Mouse (Mus musculus): ENCODE data around the gene Wdr25. TPM values are rescaled to one million over a fixed set of nuclear protein-coding genes. Genes with fewer than 3 reads are reported as not detected.

Gene Wdr25
- polyA plus RNA-seq, 1 experiment, result 0.57 TPM

- Histone ChIP-seq H3K4me1 (ENCODE audit: control insufficient read depth) (no peaks in the 10 kb centered on the region), H3K36me3 (ENCODE audit: control insufficient read depth) (no peaks in the 10 kb centered on the region), H3K4me3 (replicated peaks) (no peak overlapping the region), H3K27me3 (ENCODE audit: control insufficient read depth) (no peaks in the 10 kb centered on the region), H3K9me3 (ENCODE audit: control insufficient read depth, low read length) (no peaks in the 10 kb centered on the region)
- TF ChIP-seq TAL1 (IDR thresholded peaks at IDR 0.05; ENCODE audit: low read length) (no peak), GATA1 (IDR thresholded peaks at IDR 0.05; ENCODE audit: low read length) (no peak)
These were observed 89.2 kb downstream of the Wdr25 start for GRCm38 (mm10) chr12:108982684-108982960.

- no peak for TF ChIP-seq TAL1 (IDR thresholded peaks at IDR 0.05; ENCODE audit: low read length)
- no peak for TF ChIP-seq GATA1 (IDR thresholded peaks at IDR 0.05; ENCODE audit: low read length)
- H3K4me3 ChIP-seq (replicated peaks), result no peak overlapping the region
- no peaks in the 10 kb centered on the region for H3K4me1 ChIP-seq (ENCODE audit: control insufficient read depth)
- H3K27me3 ChIP-seq (ENCODE audit: control insufficient read depth), result no peaks in the 10 kb centered on the region
- H3K9me3 ChIP-seq (ENCODE audit: control insufficient read depth, low read length), result no peaks in the 10 kb centered on the region
- no peaks in the 10 kb centered on the region for H3K36me3 ChIP-seq (ENCODE audit: control insufficient read depth)
These were observed 90.1 kb downstream of the Wdr25 start for GRCm38 (mm10) chr12:108983496-108983895.

GRCm38 (mm10) chr12:108984471-108984870 is 91.0 kb downstream of the Wdr25 start:
- Histone ChIP-seq H3K4me1 (ENCODE audit: control insufficient read depth) (no peaks in the 10 kb centered on the region), H3K4me3 (replicated peaks) (no peak overlapping the region), H3K9me3 (ENCODE audit: control insufficient read depth, low read length) (no peaks in the 10 kb centered on the region), H3K27me3 (ENCODE audit: control insufficient read depth) (no peaks in the 10 kb centered on the region), H3K36me3 (ENCODE audit: control insufficient read depth) (no peaks in the 10 kb centered on the region)
- TF ChIP-seq TAL1 (IDR thresholded peaks at IDR 0.05; ENCODE audit: low read length) (no peak), GATA1 (IDR thresholded peaks at IDR 0.05; ENCODE audit: low read length) (no peak)

- Histone ChIP-seq H3K27me3 (ENCODE audit: control insufficient read depth) (no peaks in the 10 kb centered on the region), H3K4me1 (ENCODE audit: control insufficient read depth) (no peaks in the 10 kb centered on the region), H3K4me3 (replicated peaks) (no peak overlapping the region), H3K9me3 (ENCODE audit: control insufficient read depth, low read length) (no peaks in the 10 kb centered on the region), H3K36me3 (ENCODE audit: control insufficient read depth) (no peaks in the 10 kb centered on the region)
- no peak for TF ChIP-seq GATA1 (IDR thresholded peaks at IDR 0.05; ENCODE audit: low read length)
- no peak for TF ChIP-seq TAL1 (IDR thresholded peaks at IDR 0.05; ENCODE audit: low read length)
These were observed 91.6 kb downstream of the Wdr25 start for GRCm38 (mm10) chr12:108985025-108985424.

- no peak for TF ChIP-seq GATA1 (IDR thresholded peaks at IDR 0.05; ENCODE audit: low read length)
- TF ChIP-seq TAL1 (IDR thresholded peaks at IDR 0.05; ENCODE audit: low read length), result no peak
- no peaks in the 10 kb centered on the region for H3K36me3 ChIP-seq (ENCODE audit: control insufficient read depth)
- H3K4me3 ChIP-seq (replicated peaks), result no peak overlapping the region
- no peaks in the 10 kb centered on the region for H3K4me1 ChIP-seq (ENCODE audit: control insufficient read depth)
- H3K9me3 ChIP-seq (ENCODE audit: control insufficient read depth, low read length), result no peaks in the 10 kb centered on the region
- H3K27me3 ChIP-seq (ENCODE audit: control insufficient read depth), result no peaks in the 10 kb centered on the region
These were observed 94.0 kb downstream of the Wdr25 start for GRCm38 (mm10) chr12:108987448-108987847.

GRCm38 (mm10) chr12:108990425-108990824 is 97.0 kb downstream of the Wdr25 start:
- Histone ChIP-seq H3K9me3 (ENCODE audit: control insufficient read depth, low read length) (no peaks in the 10 kb centered on the region), H3K27me3 (ENCODE audit: control insufficient read depth) (no peaks in the 10 kb centered on the region), H3K4me1 (ENCODE audit: control insufficient read depth) (no peaks in the 10 kb centered on the region), H3K4me3 (replicated peaks) (no peak overlapping the region), H3K36me3 (ENCODE audit: control insufficient read depth) (no peaks in the 10 kb centered on the region)
- TF ChIP-seq GATA1 (IDR thresholded peaks at IDR 0.05; ENCODE audit: low read length) (no peak), TAL1 (IDR thresholded peaks at IDR 0.05; ENCODE audit: low read length) (no peak)

GRCm38 (mm10) chr12:108993046-108993445 is 99.6 kb downstream of the Wdr25 start:
- Histone ChIP-seq H3K9me3 (ENCODE audit: control insufficient read depth, low read length) (no peaks in the 10 kb centered on the region), H3K36me3 (ENCODE audit: control insufficient read depth) (no peaks in the 10 kb centered on the region), H3K27me3 (ENCODE audit: control insufficient read depth) (no peaks in the 10 kb centered on the region), H3K4me3 (replicated peaks) (no peak overlapping the region), H3K4me1 (ENCODE audit: control insufficient read depth) (no peaks in the 10 kb centered on the region)
- no peak for TF ChIP-seq TAL1 (IDR thresholded peaks at IDR 0.05; ENCODE audit: low read length)
- no peak for TF ChIP-seq GATA1 (IDR thresholded peaks at IDR 0.05; ENCODE audit: low read length)

- H3K4me1 ChIP-seq (ENCODE audit: control insufficient read depth), result no peaks in the 10 kb centered on the region
- H3K36me3 ChIP-seq (ENCODE audit: control insufficient read depth), result no peaks in the 10 kb centered on the region
- TF ChIP-seq TAL1 (IDR thresholded peaks at IDR 0.05; ENCODE audit: low read length) (no peak), GATA1 (IDR thresholded peaks at IDR 0.05; ENCODE audit: low read length) (no peak)
- H3K4me3 ChIP-seq (replicated peaks), result no peak overlapping the region
- no peaks in the 10 kb centered on the region for H3K27me3 ChIP-seq (ENCODE audit: control insufficient read depth)
- no peaks in the 10 kb centered on the region for H3K9me3 ChIP-seq (ENCODE audit: control insufficient read depth, low read length)
These were observed 101.1 kb downstream of the Wdr25 start for GRCm38 (mm10) chr12:108994436-108995031.

- TF ChIP-seq GATA1 (IDR thresholded peaks at IDR 0.05; ENCODE audit: low read length), result no peak
- no peak for TF ChIP-seq TAL1 (IDR thresholded peaks at IDR 0.05; ENCODE audit: low read length)
- no peaks in the 10 kb centered on the region for H3K27me3 ChIP-seq (ENCODE audit: control insufficient read depth)
- H3K36me3 ChIP-seq (ENCODE audit: control insufficient read depth), result no peaks in the 10 kb centered on the region
- no peaks in the 10 kb centered on the region for H3K4me1 ChIP-seq (ENCODE audit: control insufficient read depth)
- no peak overlapping the region for H3K4me3 ChIP-seq (replicated peaks)
- no peaks in the 10 kb centered on the region for H3K9me3 ChIP-seq (ENCODE audit: control insufficient read depth, low read length)
These were observed 102.7 kb downstream of the Wdr25 start for GRCm38 (mm10) chr12:108995976-108996636.

- H3K4me3 ChIP-seq (replicated peaks), result no peak overlapping the region
- TF ChIP-seq TAL1 (IDR thresholded peaks at IDR 0.05; ENCODE audit: low read length), result no peak
- no peak for TF ChIP-seq GATA1 (IDR thresholded peaks at IDR 0.05; ENCODE audit: low read length)
- no peaks in the 10 kb centered on the region for H3K36me3 ChIP-seq (ENCODE audit: control insufficient read depth)
- H3K27me3 ChIP-seq (ENCODE audit: control insufficient read depth), result no peaks in the 10 kb centered on the region
- no peaks in the 10 kb centered on the region for H3K9me3 ChIP-seq (ENCODE audit: control insufficient read depth, low read length)
- no peaks in the 10 kb centered on the region for H3K4me1 ChIP-seq (ENCODE audit: control insufficient read depth)
These were observed 103.8 kb downstream of the Wdr25 start for GRCm38 (mm10) chr12:108997249-108997648.

Measured in erythroblast, embryonic 14.5 days (primary cell).